Mouse (Mus musculus) stomach, postnatal 0 days (tissue): ENCODE data around the gene Erfe.

Source experiments
- CTCF ChIP-seq: IDR thresholded peaks from 2 replicates; pipeline ENCODE4 v1.5.1; 2016; ENCODE audit warnings: antibody characterized with exemption, low read depth, mild to moderate bottlenecking, moderate library complexity
- EP300 ChIP-seq: optimal IDR thresholded peaks from 2 replicates; pipeline ENCODE3; 2016; ENCODE audit warnings: antibody characterized with exemption

DNA sequence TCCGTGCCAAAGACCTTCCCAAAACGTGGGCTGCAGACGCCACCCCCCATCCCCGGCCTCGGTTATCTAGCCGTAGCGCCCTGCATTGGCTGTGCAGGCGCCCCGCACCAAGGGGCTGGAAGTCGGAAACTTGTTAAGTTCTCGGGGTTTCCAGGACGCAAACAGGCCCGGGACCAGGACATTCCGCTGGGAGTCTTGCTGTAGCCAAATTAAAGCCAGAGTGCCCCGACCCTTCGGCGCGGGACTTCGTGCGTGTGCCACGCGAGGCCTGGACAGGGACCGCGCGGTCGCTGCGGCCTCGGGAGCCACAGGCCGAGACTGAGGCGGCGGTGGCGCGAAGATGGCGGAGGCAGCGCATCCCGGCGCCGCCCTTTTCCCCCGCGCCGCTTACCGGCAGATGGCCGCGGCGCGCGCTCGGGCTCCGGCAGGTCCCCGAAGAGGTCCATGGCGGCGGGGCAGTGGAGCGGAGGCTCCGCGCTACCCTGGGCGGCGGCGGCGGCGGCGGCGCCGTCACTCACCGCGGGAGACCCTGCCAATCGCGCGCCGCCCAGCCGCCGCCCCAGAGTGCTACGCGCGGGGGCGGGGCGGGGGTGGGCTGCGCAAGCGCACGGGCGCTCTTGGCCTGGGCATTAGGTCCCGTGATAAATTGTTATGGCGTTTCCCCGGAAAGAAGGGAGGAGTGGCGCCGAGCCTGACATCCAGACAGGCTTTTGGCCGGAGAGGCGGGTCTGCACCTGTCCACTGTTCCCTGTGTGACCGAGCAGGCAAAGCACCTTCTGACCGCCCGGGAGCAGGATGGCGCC, 32.2 kb downstream of the Erfe start, which contains the start of gene Ilkap:
- TF ChIP-seq CTCF = no peak
- TF ChIP-seq EP300 = no peak
